ENCODE assay signal across 11 mouse cellular contexts in genomic region chr7:25222275-25222967, GRCm38 (mm10). TPM values are rescaled to one million over a fixed set of nuclear protein-coding genes. Genes with fewer than 3 reads are reported as not detected.
A peak's percentile ranks its signal among the peaks of the same experiment; 100 is the strongest.
DNase-seq lines count a peak whose midpoint lies in the region; ATAC-seq and TF ChIP-seq lines count a peak whose summit lies in the region.
"Had no signal": no experiment of that assay in that cellular context is flagged by ENCODE, and none has a peak within 500 bp of the region (broad histone marks: within the 10 kb centered on the region; RNA-seq: fewer than 3 reads in every experiment).

No protein-coding gene starts in this region.

- H3K27ac ChIP-seq in testis, adult 2 months (ENCODE audit: control insufficient read depth, insufficient read depth, low read depth, low read length): no peak overlapping the region
- peak overlapping the region; percentile 99 for H3K27ac ChIP-seq in liver, embryonic 12.5 days

- ATAC-seq in liver, embryonic 12.5 days: no peak

- peaks cover 29% of the 10 kb centered on the region for H3K4me1 ChIP-seq in testis, adult 2 months (ENCODE audit: control insufficient read depth, insufficient read depth, low read length)
- H3K4me1 ChIP-seq in liver, embryonic 12.5 days: peaks cover 50% of the 10 kb centered on the region

- no peaks in the 10 kb centered on the region for H3K36me3 ChIP-seq in testis, adult 2 months (ENCODE audit: control insufficient read depth, insufficient read depth, low read length)
- peaks cover 63% of the 10 kb centered on the region for H3K36me3 ChIP-seq in liver, embryonic 12.5 days

- H3K27me3 ChIP-seq in testis, adult 2 months (ENCODE audit: control insufficient read depth, insufficient read depth, low read length): no peaks in the 10 kb centered on the region
- H3K27me3 ChIP-seq in liver, embryonic 12.5 days (replicated peaks): no peaks in the 10 kb centered on the region

- H3K4me2 ChIP-seq in liver, embryonic 12.5 days: peak overlapping the region; percentile 91

- peak; percentile 54 for DNase-seq in cerebellum, adult 9-10 months
- no peak for DNase-seq in cerebellum, adult 8-10 months
- DNase-seq in testis, postnatal 14 days (ENCODE audit: low spot score): no peak
- no peak for DNase-seq in adrenal gland, adult 8-10 months
- no peak for DNase-seq in urinary bladder, adult 18-20 months (ENCODE audit: low spot score in 2 of 2)
- DNase-seq in Muller cell, postnatal 12 days (ENCODE audit: inconsistent ontology term): no peak
- DNase-seq: cerebellum, postnatal 14 days; left cerebral cortex, postnatal 4 days; thymus, postnatal 14 days had no signal

- H3K9me3 ChIP-seq in liver, embryonic 12.5 days (replicated peaks): no peaks in the 10 kb centered on the region

- peak overlapping the region; percentile 96 for H3K9ac ChIP-seq in liver, embryonic 12.5 days

- no peak for TF ChIP-seq POLR2A in testis, adult 2 months (IDR thresholded peaks at IDR 0.05; ENCODE audit: control insufficient read depth, low read depth, low read length)

- no peak for TF ChIP-seq CTCF in testis, adult 2 months (IDR thresholded peaks at IDR 0.05; ENCODE audit: control insufficient read depth, insufficient read depth, insufficient replicate concordance, low read depth, low read length)

- peak overlapping the region; percentile 91 for H3K4me3 ChIP-seq in testis, adult 2 months (ENCODE audit: control insufficient read depth, low read depth, low read length)
- H3K4me3 ChIP-seq in liver, embryonic 12.5 days: peak overlapping the region; percentile 90

- WGBS in liver, embryonic 12.5 days (ENCODE audit: insufficient replicate concordance): 64% methylated on average over 10 of the region's 10 CpGs

RNA-seq across cellular contexts. Expression of gene Zfp526, which starts 1.2 kb away (rescaled TPM):
- polyA plus RNA-seq in testis, adult 2 months (2012; rRNA removed): 29.4 and 31.9 TPM in 2 replicates
- 2.3 and 2.8 TPM in 2 replicates for polyA plus RNA-seq in liver, embryonic 12.5 days (2016; fragmentation: Nextera tagmentation; extraction: Ambion mirVana)
- 10 to 100 TPM; 11.7 to 16.1 (median 14.2) TPM for total RNA-seq in adrenal gland, adult 8-10 months (2022)

RNA-seq across cellular contexts. Expression of gene Dedd2, which starts 2.0 kb away (rescaled TPM):
- polyA plus RNA-seq in testis, adult 2 months (2012; rRNA removed): 26.0 and 27.1 TPM in 2 replicates
- 31.4 and 33.4 TPM in 2 replicates for polyA plus RNA-seq in liver, embryonic 12.5 days (2016; fragmentation: Nextera tagmentation; extraction: Ambion mirVana)
- 10 to 100 TPM; 15.6 to 22.2 (median 19.1) TPM for total RNA-seq in adrenal gland, adult 8-10 months (2022)

RNA-seq across cellular contexts. Expression of gene Gsk3a, which starts 15.2 kb away (rescaled TPM):
- 91.9 and 94.8 TPM in 2 replicates for polyA plus RNA-seq in testis, adult 2 months (2012; rRNA removed)
- polyA plus RNA-seq in liver, embryonic 12.5 days (2016; fragmentation: Nextera tagmentation; extraction: Ambion mirVana): 13.0 and 14.4 TPM in 2 replicates
- 100 to 1,000 TPM in 3 of 4 experiments, 10 to 100 TPM in 1; 99.2 to 107 (median 104) TPM for total RNA-seq in adrenal gland, adult 8-10 months (2022)

RNA-seq across cellular contexts. Expression of gene Erf, which starts 28.1 kb away (rescaled TPM):
- polyA plus RNA-seq in testis, adult 2 months (2012; rRNA removed): 40.4 and 44.1 TPM in 2 replicates
- 6.5 and 7.5 TPM in 2 replicates for polyA plus RNA-seq in liver, embryonic 12.5 days (2016; fragmentation: Nextera tagmentation; extraction: Ambion mirVana)
- 10 to 100 TPM; 23.6 to 29.4 (median 27.2) TPM for total RNA-seq in adrenal gland, adult 8-10 months (2022)

RNA-seq across cellular contexts. Expression of gene Pou2f2, which starts 42.9 kb away (rescaled TPM):
- polyA plus RNA-seq in testis, adult 2 months (2012; rRNA removed): 8.3 TPM in 2 replicates
- polyA plus RNA-seq in liver, embryonic 12.5 days (2016; fragmentation: Nextera tagmentation; extraction: Ambion mirVana): 1.9 TPM in 2 replicates
- total RNA-seq in adrenal gland, adult 8-10 months (2022): 1 to 10 TPM in 3 of 4 experiments, under 1 TPM in 1; 0.90 to 3.5 (median 1.7) TPM
